Mouse (Mus musculus) heart, postnatal 0 days (tissue): ENCODE measurements around the gene Lurap1. TPM values are rescaled to one million over a fixed set of nuclear protein-coding genes. Genes with fewer than 3 reads are reported as not detected.

Experiments used
- ATAC-seq: fragments of 200-750 bp; cut with Nextera tagmentation; 2 replicates; pipeline ENCODE4 v1.8.0; 2017; ENCODE audit warnings: low read depth, moderate number of reproducible peaks, moderate library complexity; ENCODE audit not compliant: insufficient read depth
- DNase-seq: peaks from one replicate; pipeline ENCODE4 v3.0.0-alpha.2; 2016; ENCODE audit warnings: low spot score
- H3K27ac ChIP-seq: fragments of 300-500 bp; sonication (generic); 2 replicates; pipeline ENCODE4 v1.5.1; 2014; ENCODE audit warnings: low read depth, mild to moderate bottlenecking
- H3K27me3 ChIP-seq: fragments of 300-500 bp; sonication (generic); 2 replicates; pipeline ENCODE4 v1.6.1; 2014; ENCODE audit warnings: low read length, mixed read lengths; ENCODE audit not compliant: control insufficient read depth, insufficient read depth
- H3K36me3 ChIP-seq: fragments of 300-500 bp; sonication (generic); replicated peaks from 2 replicates; pipeline ENCODE4 v1.6.1; 2014; ENCODE audit warnings: low read length, mixed read lengths; ENCODE audit not compliant: control insufficient read depth, insufficient read depth
- H3K4me1 ChIP-seq: fragments of 300-500 bp; sonication (generic); 2 replicates; pipeline ENCODE4 v1.6.1; 2014; ENCODE audit warnings: antibody characterized with exemption; ENCODE audit not compliant: control insufficient read depth, insufficient read depth
- H3K4me2 ChIP-seq: fragments of 300-500 bp; sonication (generic); 2 replicates; pipeline ENCODE4 v1.6.1; 2014; ENCODE audit warnings: low read depth, mild to moderate bottlenecking, low read length, moderate library complexity
- H3K4me3 ChIP-seq: fragments of 300-500 bp; sonication (generic); 2 replicates; pipeline ENCODE4 v1.5.1; 2014; ENCODE audit warnings: low read depth, low read length
- H3K9ac ChIP-seq: fragments of 300-500 bp; sonication (generic); replicated peaks from 2 replicates; pipeline ENCODE4 v1.6.1; 2014; ENCODE audit warnings: low read depth, low read length, mixed read lengths
- H3K9me3 ChIP-seq: fragments of 300-500 bp; sonication (generic); replicated peaks from 2 replicates; pipeline ENCODE4 v1.6.1; 2016; ENCODE audit warnings: low read length; ENCODE audit not compliant: control insufficient read depth
- CTCF ChIP-seq: IDR thresholded peaks from 2 replicates; pipeline ENCODE4 v1.5.1; 2016; ENCODE audit warnings: antibody characterized with exemption, control low read depth, low read depth
- EP300 ChIP-seq: IDR thresholded peaks from 2 replicates; pipeline ENCODE4 v1.6.1; 2016; ENCODE audit warnings: antibody characterized with exemption, low read depth
- WGBS: fragments of 180-500 bp; shearing (Covaris S2); extraction: QIAGEN DNeasy Blood & Tissue Kit; methylation state at CpG from one replicate; pipeline ENCODE4 v1.1.7; 2014; 5-methylcytosine and 5-hydroxymethylcytosine counted together
- polyA plus RNA-seq: library from polyadenylated mRNA; unstranded; fragments of >200 nt; fragmentation: Nextera tagmentation; extraction: Ambion mirVana; gene quantifications from 2 replicates; pipeline ENCODE4 v1.2.1, GENCODE M21; 2015
- total RNA-seq: library from RNA; depleted of rRNA; stranded (reverse); fragments of >200 nt; gene quantifications from 2 replicates; pipeline ENCODE4 v1.2.3, GENCODE M21; 2014; ENCODE audit warnings: low replicate concordance; rRNA removed

Lurap1 gene
- total RNA-seq (1.5 and 2.1 TPM in 2 replicates), polyA plus RNA-seq (0.97 and 1.1 TPM in 2 replicates)

DNA sequence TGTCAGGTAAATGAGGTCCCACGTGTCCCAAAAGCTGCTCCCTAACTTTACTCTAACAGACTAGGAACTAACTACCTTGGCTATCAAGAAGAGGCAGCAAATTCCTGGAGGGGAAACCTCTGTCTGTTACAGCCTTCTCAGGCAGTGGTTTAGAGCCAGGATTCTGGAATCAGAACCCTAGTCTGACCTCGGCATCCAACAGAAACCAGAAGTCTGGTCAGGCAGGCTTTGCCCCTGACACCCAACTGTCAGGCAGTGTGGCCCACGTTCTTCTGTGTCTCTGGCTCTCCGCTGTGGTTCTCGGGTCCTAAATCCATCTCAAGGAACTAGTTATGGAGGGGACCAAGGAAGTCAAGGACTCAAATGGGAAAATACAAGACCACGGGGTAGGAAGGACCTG is at the start of gene Lurap1:
Gene Lurap1 (minus strand): TSS at position 101 of the 400 bp plus-strand sequence.
- WGBS = 60% methylated on average over 6 of the region's 6 CpGs
- DNase-seq (no peak), ATAC-seq (no peak)

DNA sequence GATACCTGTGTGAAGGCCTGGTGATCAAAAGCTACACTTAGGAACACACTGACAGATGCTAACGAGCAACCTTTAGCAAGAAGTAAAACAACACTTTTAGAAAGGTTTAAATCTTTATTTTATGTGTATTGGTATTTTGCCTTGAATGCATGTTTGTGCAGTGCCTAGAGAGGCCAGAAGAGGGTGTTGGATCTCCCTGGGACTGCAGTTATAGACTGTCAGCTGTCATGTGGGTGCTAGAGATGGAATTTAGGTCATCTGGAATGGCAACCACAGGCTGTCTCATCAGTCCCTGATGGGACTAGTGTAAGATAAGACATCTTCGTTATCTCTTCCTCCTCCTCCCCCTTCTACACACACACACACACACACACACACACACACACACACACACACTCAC is 47.3 kb upstream of the Lurap1 start:
- Histone ChIP-seq H3K27ac (no peak overlapping the region), H3K4me1 (0 out of 2 replicates have a peak, but pooled peaks cover 3% of the 10 kb centered on the region), H3K27me3 (no peaks in the 10 kb centered on the region), H3K4me2 (no peak overlapping the region), H3K9ac (no peak overlapping the region), H3K4me3 (no peak overlapping the region), H3K9me3 (no peaks in the 10 kb centered on the region), H3K36me3 (no peaks in the 10 kb centered on the region)
- no peak for DNase-seq
- ATAC-seq = no peak
- WGBS = 53% methylated on average over 2 of the region's 2 CpGs
- no peak for TF ChIP-seq EP300
- peak; percentile 30 for TF ChIP-seq CTCF

More for the DNA sequence above, at the start of gene Lurap1:
- H3K4me2 ChIP-seq = peak within 1 kb of the TSS; percentile 72
- peaks cover 8% of the 10 kb centered on the region; the same call in 1 of the 2 replicates for H3K4me1 ChIP-seq
- peaks cover 45% of the 10 kb centered on the region for H3K36me3 ChIP-seq
- peak within 1 kb of the TSS; percentile 93 for H3K27ac ChIP-seq
- no peaks in the 10 kb centered on the region for H3K27me3 ChIP-seq
- no peak for TF ChIP-seq EP300
- no peak for TF ChIP-seq CTCF
- H3K9ac ChIP-seq = peak within 1 kb of the TSS; percentile 94
- no peaks in the 10 kb centered on the region for H3K9me3 ChIP-seq
- H3K4me3 ChIP-seq = peak within 1 kb of the TSS; percentile 76

DNA sequence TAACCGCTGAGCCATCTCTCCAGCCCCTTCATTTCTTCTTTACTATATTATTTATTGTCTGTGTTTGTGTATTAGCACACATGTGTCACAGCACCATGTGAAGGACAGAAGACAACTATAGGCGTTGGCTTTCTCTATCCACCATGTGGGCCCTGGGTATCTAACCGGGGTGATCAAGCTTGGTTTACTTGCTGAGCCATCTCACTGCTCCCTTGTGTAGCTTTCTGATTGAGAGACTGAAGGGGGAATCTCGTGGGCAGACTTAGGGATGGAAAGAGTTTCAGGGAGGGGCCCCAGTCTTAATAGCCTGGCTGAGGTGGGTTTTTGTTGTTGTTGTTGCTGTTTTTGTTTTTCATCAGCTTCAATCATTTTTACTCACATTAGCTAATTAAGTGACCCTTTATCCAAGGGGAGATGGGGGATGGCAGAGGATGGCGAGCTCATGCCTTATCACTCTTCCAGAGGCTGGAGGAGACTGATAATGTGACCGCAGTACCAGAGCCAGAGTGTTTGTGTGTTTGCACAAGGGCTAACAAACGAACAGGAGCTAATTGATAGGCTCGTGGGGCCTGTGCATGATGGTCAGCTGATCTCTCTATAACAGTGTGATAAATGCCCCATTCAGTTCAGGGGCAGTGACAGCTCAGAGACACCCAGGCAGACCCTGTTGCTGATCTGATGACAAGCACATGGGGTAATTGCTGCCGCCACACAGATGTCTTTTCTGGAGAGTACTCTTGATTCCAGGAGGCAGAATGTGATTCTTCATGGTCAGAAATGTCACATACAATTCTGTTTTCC is 42.6 kb upstream of the Lurap1 start:
- no peaks in the 10 kb centered on the region for H3K36me3 ChIP-seq
- 0 out of 2 replicates have a peak, but pooled peaks cover 3% of the 10 kb centered on the region for H3K4me1 ChIP-seq
- no peak for TF ChIP-seq EP300
- H3K9ac ChIP-seq = no peak overlapping the region
- DNase-seq (no peak), ATAC-seq (no peak)
- no peaks in the 10 kb centered on the region for H3K9me3 ChIP-seq
- WGBS = 43% methylated on average over 9 of the region's 9 CpGs
- H3K4me2 ChIP-seq = no peak overlapping the region
- H3K4me3 ChIP-seq = no peak overlapping the region
- no peak overlapping the region for H3K27ac ChIP-seq
- H3K27me3 ChIP-seq = no peaks in the 10 kb centered on the region

DNA sequence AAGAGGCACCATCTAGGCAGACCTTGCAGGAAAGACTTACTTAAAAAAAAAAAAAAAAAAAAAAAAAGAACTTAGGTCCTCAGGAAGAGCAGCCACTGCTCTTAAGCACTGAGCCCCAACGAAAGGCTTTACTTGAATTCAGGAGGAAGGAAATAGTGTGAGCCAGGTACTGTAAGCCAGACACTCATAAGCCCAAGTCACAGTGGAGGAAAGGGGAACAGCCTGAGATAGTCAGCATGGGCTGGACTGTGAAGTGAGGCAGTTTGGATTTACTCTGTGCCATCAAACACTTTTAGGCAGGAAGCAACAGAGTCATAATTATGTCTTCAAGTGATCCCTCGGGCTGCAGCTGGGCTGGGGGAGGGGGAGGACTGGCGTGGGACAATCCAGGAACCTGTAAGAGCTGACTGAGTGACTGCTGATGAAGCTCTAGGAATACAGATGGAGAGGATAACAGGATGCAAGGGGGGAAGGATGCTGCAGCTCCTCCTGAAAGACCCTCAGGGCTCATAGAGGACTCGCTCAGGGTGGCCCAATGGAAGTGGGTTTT is 41.2 kb upstream of the Lurap1 start:
- Histone ChIP-seq H3K36me3 (no peaks in the 10 kb centered on the region), H3K4me3 (no peak overlapping the region), H3K4me2 (no peak overlapping the region), H3K27ac (no peak overlapping the region), H3K27me3 (no peaks in the 10 kb centered on the region), H3K9ac (no peak overlapping the region), H3K4me1 (0 out of 2 replicates have a peak, but pooled peaks cover 3% of the 10 kb centered on the region), H3K9me3 (no peaks in the 10 kb centered on the region)
- DNase-seq = no peak
- TF ChIP-seq CTCF = no peak
- no peak for TF ChIP-seq EP300
- WGBS = 39% methylated on average over 4 of the region's 4 CpGs
- no peak for ATAC-seq

DNA sequence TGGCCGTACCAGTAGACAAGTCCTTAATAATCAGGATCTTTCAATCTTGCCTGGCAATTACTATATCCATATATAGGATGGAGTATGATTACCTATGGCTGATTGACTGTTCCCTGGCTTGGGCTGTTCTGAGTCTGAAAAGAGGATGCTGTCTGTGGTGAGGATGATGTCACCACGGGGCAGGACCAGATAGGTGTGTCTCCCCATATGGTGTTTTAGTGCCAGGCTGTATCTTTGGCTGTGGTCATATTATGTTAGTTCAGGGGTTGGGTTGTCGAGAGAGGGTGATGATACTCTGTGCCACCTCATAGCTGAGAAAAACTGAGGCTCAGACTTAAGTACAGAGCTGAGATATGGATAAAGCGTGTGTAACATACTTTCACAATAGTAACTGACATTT is 33.9 kb upstream of the Lurap1 start:
- no peaks in the 10 kb centered on the region for H3K9me3 ChIP-seq
- DNase-seq (no peak), ATAC-seq (no peak)
- H3K27me3 ChIP-seq = no peaks in the 10 kb centered on the region
- H3K4me1 ChIP-seq = peaks cover 10% of the 10 kb centered on the region
- TF ChIP-seq EP300 = no peak
- TF ChIP-seq CTCF = no peak
- H3K9ac ChIP-seq = no peak overlapping the region
- no peak overlapping the region for H3K27ac ChIP-seq
- H3K4me2 ChIP-seq = no peak overlapping the region
- no peaks in the 10 kb centered on the region for H3K36me3 ChIP-seq
- WGBS = 79% methylated on average over 4 of the region's 4 CpGs
- no peak overlapping the region for H3K4me3 ChIP-seq
